Mouse (Mus musculus): ENCODE results near the gene Cops7b.
A peak's percentile ranks its signal among the peaks of the same experiment; 100 is the strongest.
"Not testable (repeated sequence)": the region's sequence is repeated elsewhere in the genome, so short reads cannot be mapped to it uniquely, and the experiment has no call there.

Gene Cops7b

DNA sequence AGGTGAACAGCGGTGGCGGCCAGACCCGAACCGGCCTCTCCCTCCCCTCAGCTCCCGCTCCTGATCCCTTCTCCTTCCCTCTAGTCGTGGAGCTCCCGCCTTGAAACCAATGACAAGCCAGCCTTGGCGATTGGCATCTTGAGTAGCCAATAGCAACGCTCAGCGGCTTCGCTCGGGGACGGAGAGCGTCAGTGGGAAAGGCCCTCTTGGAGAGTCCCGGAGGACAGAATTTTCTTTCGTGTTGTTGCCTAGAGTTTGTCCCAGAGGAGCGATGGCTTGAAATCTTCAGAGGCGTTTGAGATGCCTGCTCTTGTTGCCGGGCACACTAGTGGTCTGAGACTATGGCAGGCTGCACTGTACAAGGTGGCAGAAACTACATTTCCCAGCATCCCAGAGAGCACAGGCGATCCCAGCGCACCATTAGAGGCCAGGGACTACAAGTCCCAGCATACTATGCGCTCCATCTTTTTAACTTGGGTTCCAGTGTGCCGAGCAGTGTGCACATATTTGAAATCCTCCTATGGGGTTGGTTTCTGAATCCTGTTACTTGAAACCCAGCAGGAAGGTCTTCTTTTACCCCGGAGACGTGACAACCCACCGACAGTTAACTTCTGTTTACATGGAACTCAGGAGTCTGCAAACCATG, at the start of gene Cops7b, which contains the start of gene Pde6d:
Cops7b (plus strand) TSS at position 454 of the 646 bp plus-strand sequence.
Pde6d (minus strand) TSS at position 179 of the 646 bp plus-strand sequence.
- peak; percentile 95 for DNase-seq (ENCODE audit: inconsistent ontology term)

DNA sequence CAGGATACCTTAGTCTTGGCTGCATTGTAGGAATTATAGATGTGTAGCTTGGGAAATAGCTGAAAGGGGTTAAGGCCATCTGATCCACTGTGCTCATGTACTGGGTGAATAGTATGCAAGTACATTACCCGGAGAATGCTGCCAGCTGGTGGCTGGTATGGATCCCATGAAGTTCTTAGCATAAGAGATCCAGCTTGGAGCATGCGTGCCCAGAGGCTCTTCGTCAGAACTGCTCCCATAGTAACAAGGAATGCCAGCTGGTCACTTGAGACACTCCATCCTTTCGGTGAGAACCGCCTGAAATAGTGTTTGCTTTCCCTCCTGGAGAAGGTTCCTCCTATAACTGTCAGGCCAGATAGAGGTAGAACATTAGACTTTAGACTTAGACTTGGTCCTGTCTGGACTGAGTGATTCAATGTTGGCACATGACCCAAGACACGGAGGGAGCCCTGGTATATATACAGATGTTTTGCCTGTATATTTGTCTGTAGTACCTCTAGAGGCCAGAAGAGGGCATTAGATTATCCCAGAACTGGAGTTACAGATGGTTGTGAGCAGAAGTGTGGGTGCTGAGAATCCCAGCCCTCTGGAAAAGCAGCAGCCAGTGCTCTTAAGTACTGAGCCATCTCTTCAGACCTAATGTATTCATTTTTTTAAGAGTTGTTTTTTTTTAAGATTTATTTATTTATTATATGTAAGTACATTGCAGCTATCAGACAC, 49.1 kb upstream of the Cops7b start:
- no peak for DNase-seq (ENCODE audit: inconsistent ontology term)

DNA sequence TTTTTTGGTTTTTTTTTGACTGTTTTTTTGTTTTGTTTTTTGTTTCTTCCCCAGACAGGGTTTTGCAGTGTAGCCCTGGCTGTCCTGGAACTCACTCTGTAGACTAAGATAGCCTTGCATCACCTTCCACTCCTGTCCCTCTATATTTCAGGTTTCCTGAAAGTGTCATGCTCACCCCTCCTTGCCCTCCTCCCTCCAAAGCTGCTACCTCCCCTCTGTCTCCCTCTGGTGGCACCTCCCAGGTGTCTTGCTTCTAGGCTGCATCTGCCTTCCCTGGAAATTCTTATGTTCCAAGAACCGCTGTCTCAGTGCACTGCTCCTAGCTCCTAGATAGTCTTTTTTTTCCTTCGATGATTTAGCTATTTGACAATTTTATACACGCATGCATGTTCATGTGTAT, 44.3 kb upstream of the Cops7b start:
- peak; percentile 24 for DNase-seq (ENCODE audit: inconsistent ontology term)

DNA sequence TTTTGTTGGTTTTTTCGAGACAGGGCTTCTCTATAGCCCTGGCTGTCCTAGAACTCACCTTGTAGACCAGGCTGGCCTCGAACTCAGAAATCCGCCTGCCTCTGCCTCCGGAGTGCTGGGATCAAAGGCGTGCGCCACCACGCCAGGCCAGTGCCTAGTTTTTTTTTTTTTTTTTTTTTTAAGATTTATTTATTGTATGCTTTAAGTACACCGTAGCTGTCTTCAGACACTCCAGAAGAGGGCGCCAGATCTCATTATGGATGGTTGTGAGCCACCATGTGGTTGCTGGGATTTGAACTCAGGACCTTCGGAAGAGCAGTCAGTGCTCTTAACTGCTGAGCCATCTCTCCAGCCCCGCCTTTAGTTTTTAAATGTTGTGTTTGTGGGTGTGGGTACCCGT, 43.1 kb upstream of the Cops7b start:
- DNase-seq (ENCODE audit: inconsistent ontology term) = not testable (repeated sequence)

DNA sequence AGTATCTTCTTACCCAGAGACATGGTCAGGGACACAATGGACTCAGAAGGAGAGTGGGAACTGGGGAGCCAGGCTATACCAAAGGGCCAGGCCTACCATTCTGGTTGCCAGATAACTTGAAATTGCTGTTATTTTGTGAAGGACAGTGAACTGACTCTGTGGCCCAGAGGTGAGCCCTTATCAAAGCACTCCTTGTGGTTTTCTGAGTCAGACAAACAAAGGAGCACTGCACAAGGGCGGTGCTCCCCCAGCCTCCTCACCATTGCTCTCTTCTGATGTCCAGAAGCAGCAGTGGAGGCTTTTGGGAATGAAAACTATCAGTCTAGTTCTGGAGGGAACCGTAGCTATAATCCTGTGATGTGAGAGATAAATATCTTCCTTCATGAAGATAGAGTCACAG, 40.1 kb upstream of the Cops7b start:
- DNase-seq (ENCODE audit: inconsistent ontology term) = no peak

DNA sequence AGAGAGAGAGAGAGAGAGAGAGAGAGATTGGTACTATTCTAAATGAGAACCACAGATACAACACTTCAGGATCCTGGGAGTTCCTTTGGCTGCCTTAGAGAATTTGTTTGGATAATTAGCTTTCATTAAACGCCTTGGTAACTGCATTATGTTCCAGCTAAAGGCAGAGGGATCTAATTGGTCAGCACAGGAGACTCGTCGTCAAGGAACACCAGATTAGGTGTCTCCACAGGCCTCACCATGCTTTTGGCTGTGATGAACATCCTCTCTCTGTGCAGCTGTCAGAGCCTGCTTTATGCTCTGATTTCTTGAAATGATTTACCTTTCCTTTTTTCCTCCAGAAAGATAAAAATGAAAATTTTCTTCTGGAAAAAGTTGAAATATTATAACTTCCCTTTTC, 35.9 kb upstream of the Cops7b start:
- DNase-seq (ENCODE audit: inconsistent ontology term) = no peak

DNA sequence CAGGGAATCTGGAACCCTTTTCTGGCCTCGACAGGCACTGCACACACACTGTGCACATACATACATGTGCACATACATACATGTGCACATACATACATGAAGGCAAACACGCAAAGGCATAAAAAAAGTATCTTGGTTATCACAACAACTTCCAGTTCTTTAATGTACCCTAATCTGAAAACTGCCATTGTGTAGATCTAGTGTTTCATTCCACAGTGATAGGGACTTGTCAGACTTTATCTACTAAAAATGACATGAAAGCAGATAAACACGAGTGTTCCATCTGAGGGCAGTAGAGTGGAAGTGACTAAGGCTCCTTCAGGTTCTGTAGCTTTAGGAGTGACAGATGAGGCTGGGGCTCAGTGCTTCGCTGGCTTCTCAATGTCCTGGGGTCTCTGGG, 31.4 kb upstream of the Cops7b start:
- DNase-seq (ENCODE audit: inconsistent ontology term) = no peak

DNA sequence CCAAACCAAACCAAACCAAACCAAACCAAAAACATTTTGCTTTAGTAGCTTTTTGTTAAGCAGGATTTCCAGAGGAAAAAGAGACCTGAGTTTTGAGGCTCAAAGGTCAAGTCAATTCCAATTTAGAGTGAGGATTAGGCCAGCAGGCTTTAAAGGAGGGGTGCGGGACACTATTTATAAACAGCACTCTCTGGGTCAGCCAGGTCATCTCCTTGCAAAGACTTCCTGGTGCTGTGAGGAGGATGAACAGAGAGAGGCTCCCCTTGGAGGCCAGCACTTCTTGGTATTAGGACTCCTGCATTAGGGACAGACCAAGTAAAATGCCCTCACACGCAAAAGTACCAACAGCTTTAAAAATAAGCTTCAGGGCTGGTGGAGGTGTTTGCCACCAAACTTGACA, 30.8 kb upstream of the Cops7b start:
- DNase-seq (ENCODE audit: inconsistent ontology term) = no peak

DNA sequence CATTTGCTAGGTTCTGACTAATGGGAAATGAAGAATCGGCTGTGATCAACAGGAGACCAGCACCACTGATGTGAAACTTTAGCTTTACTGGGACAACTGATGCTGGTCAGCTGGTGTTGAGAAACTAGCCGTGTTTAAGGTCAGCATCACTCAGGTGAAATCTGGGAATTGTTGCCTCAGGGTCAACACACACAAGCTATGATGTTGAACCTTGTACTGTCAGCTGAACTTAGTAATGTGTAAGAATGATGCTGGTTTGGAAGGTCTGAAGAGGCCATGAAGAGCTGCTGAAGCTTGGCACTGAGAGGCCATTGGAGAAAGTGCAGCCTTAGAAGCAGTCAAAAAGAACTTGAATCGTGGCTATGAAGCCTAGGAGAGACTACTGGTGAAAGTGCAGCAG, 27.0 kb upstream of the Cops7b start:
- no peak for DNase-seq (ENCODE audit: inconsistent ontology term)

DNA sequence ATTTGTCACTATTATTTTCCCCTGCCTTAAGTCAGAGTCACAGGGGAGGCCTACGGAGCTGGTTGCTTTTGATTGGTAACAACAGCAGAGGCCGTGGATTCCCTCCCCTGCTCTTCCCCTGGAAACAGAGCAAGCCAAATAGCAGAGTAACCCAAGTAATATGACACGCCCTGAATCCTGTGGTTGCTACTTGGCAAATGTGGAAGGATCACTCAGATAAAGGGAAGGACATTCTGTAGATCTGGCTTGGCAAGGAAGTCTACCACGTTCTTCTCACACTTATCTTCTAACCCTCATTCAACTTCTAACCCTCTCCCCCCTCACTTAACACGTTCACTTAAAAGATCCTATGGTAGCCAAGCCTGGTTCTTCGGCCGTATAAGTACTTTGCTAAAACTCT, 24.8 kb upstream of the Cops7b start:
- DNase-seq (ENCODE audit: inconsistent ontology term) = peak; percentile 17

DNA sequence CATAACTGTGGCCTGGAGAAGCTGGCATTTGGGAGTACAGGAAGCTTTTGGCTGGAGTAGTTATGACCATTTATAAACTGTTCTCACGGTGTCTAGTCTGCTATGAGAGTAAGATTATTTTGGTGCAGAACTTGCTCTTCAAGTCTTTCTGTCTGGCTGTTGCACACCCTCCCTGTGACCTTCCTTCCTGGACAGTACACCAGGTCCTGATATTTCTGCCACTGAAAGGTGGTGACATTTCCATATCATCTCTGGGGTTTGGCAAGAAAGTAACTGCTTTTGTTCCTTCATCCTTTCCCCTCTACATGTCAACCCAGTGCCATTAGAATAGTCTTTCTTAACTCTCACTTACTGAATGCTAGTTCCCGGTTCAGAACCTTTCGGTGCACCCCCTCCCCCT, 23.5 kb upstream of the Cops7b start:
- DNase-seq (ENCODE audit: inconsistent ontology term) = no peak

DNA sequence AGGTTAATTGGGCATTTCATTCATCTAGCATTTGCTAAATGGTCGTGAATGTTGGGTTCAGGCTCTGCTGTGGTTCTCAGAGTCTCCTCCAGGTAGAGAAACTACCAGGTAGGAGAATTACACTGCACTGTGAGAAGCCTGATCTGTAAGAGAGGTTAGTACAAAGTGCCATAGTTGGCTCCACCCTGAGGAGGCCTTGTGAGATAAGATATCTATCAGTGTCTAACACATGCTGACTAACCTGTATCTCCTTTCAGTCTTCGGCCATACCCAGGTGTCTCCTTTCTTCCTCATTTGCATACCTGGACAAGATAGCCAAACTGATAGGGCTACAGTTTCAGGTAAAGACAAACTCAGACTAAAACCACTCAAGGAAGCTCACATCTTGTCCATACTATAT, 20.0 kb upstream of the Cops7b start:
- DNase-seq (ENCODE audit: inconsistent ontology term) = no peak

DNA sequence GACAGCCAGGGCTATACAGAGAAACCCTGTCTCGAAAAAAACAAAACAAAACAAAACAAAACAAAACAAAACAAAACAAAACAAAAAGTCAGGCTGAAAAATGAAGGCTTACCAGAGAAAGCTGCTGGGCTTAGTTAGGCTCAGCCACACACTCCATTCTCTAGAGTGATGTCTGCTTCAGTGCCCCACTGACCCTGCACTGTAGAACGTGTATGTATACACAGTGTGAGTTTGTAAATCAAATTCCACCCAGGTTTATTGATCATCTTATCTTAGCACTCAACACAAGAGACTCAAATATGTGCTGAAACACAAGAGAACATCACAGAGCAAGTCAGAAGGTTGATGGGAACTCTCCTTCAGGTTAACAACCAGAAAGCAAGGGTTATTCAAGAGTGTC, 14.3 kb upstream of the Cops7b start:
- no peak for DNase-seq (ENCODE audit: inconsistent ontology term)

DNA sequence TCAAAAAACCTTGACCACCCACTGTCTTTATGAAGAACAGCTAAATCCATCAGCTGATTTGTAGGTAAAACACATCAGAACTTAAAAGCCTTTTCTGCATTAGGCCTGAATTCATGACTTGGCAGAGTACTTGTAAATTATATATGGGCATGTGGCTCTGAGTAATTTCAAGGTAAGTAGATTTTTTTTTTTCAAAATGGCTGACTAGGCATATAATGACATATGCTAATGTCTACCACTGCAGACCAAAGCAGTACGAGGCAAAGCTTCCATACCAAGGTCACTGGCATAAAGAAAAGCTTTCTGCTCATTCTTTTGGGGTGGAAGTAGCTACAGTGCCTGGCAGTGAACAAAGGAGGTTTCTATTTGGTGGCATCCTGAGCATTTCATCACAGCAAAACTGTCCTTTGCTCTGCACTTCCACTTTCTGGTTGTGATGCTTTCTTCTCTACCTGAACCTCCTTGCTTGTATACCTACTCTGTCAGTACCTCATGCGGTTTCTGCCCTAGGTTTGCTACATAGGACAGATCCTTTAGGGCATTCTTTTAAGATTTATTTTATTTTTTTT, 13.3 kb upstream of the Cops7b start:
- no peak for DNase-seq (ENCODE audit: inconsistent ontology term)

DNA sequence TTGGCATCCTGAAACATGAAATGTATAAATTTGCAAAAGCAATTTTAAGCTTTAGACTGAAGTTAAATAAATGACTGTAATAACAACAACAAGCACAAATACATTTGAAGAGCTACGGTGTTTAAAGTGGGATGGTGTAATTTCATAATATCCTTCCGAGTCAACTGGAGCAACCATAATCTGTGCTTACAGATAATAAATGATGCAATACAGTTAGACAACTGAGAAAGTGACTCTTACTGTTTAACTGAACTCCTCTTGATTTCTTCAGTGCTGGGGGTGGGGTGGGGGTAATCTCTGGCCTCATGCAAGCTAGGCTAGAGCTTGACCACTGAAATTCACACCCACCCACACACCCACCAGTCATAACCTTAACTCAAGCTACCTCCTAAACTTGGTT, 11.3 kb upstream of the Cops7b start:
- DNase-seq (ENCODE audit: inconsistent ontology term) = no peak

DNA sequence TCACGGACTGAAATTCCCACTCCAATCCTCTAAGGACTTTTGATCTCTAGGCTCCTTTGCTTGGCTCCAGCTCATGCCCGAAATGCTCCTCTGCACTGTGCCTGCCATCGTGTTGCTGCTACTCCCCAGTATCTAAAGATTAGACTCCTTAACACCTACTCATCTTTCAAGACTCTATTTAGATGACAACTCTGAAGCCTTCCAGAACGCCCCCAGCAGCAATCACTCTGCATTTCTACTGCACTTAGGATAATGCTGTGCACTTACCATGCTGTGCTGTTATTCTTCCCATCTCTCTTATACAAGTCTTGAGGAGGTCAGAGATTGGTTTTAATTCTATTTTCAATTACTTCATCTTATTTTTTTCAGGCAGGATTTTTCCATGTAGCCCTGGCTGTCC, 10.8 kb upstream of the Cops7b start:
- DNase-seq (ENCODE audit: inconsistent ontology term) = no peak

DNA sequence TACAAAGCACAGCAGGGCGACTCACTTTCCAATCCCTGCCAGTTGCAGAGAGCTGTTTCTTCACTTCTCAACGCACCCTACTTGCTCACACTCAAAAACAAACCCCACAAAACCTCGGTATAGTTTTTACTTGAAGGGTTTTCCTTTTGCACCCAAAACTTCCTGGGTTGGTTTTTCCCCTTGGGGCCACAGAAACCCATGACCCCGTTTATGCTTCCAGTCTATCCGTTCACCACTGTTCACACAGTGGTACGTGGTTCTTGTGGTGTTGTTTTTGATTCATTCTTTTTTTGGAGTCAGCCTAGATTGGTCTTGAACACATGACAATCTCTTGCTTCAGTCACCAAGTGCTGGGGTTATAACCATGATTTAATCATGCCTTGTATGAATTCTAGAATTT, 2.3 kb upstream of the Cops7b start:
- no peak for DNase-seq (ENCODE audit: inconsistent ontology term)

DNA sequence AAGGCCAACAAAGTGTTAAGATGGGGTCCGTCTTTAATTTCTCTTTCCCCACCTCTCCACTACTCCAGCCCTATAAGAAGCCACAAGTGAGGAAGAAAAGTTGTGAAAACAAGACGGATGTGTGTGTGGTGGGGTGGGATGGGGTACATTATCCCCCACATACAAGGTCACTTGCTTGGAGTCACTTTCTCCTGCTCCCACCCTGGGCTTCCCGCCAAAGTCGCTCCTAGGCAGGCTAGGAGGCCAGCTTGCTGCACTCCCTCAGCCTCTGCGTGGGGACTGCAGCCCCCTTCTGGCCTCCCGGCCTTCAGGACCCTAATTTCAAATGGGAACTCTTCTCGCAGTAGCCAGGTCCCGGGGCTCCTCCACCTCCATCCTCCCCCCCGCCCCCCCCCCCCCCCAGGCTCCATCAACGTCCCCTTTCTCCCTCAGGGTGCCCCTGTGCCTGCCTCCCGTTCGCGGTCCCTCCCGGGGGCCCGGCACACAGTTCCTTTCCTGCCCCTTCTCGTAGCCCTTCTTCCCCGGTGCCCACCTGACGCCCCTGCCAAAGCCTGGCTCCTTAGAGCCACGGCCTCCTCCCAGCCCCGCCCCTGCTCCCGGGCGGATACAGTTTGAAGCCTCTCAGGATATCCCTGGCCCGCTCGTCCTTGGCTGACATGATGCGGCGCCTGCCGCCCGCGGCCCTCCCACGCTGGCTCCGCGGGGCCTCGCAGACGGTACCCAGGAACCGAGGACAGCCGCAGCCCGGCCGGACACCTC, 833 bp upstream of the Cops7b start:
- no peak for DNase-seq (ENCODE audit: inconsistent ontology term)

DNA sequence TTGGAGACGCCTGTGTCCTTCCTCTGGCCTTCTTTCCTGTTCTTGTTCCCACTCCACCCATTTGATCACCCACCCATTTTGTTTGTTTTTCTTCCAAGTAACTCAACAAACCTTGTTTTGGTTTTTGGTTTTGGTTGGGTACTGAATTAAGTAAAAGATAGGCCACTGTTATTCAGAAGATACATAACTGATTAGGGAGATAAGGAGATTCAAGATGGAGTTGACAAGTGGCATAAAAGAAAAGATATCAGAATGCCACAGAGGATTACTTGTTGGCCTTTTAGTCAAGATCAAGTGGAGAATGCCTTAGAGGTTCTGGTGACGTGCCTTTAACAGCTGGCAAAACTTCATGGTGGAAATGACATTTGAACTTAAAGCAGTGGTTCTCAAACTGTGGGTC, 1.0 kb downstream of the Cops7b start:
- DNase-seq (ENCODE audit: inconsistent ontology term) = no peak

DNA sequence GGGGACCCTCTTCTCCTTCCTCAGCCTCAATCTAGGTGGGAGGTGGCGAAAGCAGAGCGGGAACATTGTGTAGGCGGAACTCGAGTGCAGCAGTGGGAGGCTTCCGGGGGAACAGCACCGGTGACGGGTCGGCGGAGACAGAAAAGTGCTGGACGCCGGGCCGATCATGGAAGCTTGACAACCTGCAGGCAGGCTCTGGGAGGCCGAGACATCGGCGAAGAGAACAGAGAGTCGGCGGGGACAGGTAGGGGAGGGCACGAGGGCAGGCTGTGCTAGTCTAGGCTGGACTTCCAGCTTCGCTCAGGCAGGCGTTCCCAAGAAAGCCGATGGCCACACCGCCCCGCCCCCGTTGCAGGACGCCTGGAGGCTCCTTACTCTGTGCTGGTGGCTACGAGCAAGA, 4.3 kb downstream of the Cops7b start:
- DNase-seq (ENCODE audit: inconsistent ontology term) = peak; percentile 82

DNA sequence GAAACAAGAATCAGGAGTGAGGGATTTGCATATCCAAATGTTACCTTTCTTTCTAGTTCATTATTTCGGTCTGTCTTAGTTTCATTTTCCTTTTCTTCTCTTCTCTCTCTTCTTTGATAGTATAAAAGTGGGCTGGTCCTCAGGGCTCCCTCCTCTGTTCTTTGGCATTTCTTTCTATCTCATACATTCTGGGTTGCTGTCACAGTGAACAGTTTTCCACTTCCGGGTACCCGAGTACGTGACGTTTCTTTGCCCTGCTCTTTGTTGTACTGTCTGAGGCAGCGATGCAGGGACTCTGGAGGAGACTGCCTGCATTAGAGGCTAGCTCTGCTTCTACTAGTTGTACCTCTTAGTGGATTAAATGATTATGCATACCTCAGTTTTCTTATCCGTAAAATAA, 11.8 kb downstream of the Cops7b start:
- DNase-seq (ENCODE audit: inconsistent ontology term) = no peak

DNA sequence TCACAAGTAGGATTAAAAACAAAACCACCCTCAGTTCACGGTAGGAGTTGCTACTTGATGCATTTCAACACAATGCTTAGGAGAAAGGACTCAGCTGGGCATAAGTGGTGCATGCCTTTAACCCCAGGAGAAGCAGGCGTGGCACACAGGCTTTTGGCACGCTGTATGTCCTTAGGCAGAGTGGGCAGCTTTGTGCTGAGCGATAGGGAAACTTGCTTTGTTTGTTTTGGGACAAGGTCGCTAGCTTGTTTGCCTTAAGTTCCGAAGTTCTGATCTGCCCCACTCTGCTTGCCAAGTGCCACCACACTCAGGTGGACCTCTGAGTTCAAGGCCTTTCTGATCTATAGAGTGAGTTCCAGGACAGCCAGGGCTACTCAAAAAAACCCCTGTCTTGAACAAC, 12.6 kb downstream of the Cops7b start:
- DNase-seq (ENCODE audit: inconsistent ontology term) = no peak

DNA sequence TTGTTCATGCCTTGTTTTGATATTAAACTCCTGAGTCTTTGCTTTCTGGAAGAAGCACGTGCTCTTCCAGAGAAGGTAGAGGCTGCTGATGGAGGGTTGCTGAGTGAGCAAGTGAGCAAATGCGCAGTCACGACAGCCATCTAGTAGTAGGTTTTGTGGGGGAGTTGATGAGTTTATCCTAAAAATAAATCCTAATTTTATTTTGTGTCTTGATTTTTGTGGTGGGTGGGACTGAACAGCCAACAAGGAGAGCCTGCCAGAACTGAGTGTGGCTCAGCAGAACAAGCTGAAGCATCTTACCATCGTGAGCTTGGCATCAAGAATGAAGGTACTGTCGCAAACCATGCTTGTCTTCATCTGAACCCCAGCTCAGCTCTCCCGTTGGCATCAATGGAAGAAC, 13.8 kb downstream of the Cops7b start:
- DNase-seq (ENCODE audit: inconsistent ontology term) = no peak
